Mouse (Mus musculus) neural tube, embryonic 15.5 days (tissue): Measurements from ENCODE around the gene Acap2. TPM values are rescaled to one million over a fixed set of nuclear protein-coding genes. Genes with fewer than 3 reads are reported as not detected.

Source experiments
- ATAC-seq: fragments of 200-750 bp; cut with Nextera tagmentation; 2 replicates; pipeline ENCODE4 v1.8.0; 2017; ENCODE audit warnings: mild to moderate bottlenecking, moderate TSS enrichment, moderate library complexity; ENCODE audit not compliant: low FRiP score
- H3K27ac ChIP-seq: fragments of 300-500 bp; sonication (generic); replicated peaks from 2 replicates; pipeline ENCODE4 v1.5.1; 2015; ENCODE audit warnings: mild to moderate bottlenecking, inconsistent platforms
- H3K27me3 ChIP-seq: fragments of 300-500 bp; sonication (generic); replicated peaks from 2 replicates; pipeline ENCODE4 v1.6.1; 2015; ENCODE audit warnings: inconsistent platforms
- H3K36me3 ChIP-seq: fragments of 300-500 bp; sonication (generic); 2 replicates; pipeline ENCODE4 v1.6.1; 2015; ENCODE audit warnings: inconsistent platforms
- H3K4me1 ChIP-seq: fragments of 300-500 bp; sonication (generic); 2 replicates; pipeline ENCODE4 v1.6.1; 2015; ENCODE audit warnings: inconsistent platforms
- H3K4me2 ChIP-seq: fragments of 300-500 bp; sonication (generic); 2 replicates; pipeline ENCODE4 v1.6.1; 2015; ENCODE audit warnings: inconsistent platforms, mild to moderate bottlenecking, moderate library complexity
- H3K4me3 ChIP-seq: fragments of 300-500 bp; sonication (generic); replicated peaks from 2 replicates; pipeline ENCODE4 v1.5.1; 2015; ENCODE audit warnings: mild to moderate bottlenecking, inconsistent platforms
- H3K9ac ChIP-seq: fragments of 300-500 bp; sonication (generic); replicated peaks from 2 replicates; pipeline ENCODE4 v1.6.1; 2015; ENCODE audit warnings: mild to moderate bottlenecking, inconsistent platforms
- H3K9me3 ChIP-seq: fragments of 300-500 bp; sonication (generic); replicated peaks from 2 replicates; pipeline ENCODE4 v1.6.1; 2016; ENCODE audit warnings: inconsistent platforms
- WGBS: fragments of 180-500 bp; shearing (Covaris S2); methylation state at CpG from one replicate; pipeline ENCODE4 v1.1.7; 2015; ENCODE audit warnings: mixed read lengths; 5-methylcytosine and 5-hydroxymethylcytosine counted together
- polyA plus RNA-seq: library from polyadenylated mRNA; unstranded; fragments of >200 nt; fragmentation: Nextera tagmentation; extraction: Ambion mirVana; gene quantifications from 2 replicates; pipeline ENCODE4 v1.2.1, GENCODE M21; 2015

Gene Acap2
- polyA plus RNA-seq, 1 experiment from 2014 or later, result 10.4 TPM

DNA sequence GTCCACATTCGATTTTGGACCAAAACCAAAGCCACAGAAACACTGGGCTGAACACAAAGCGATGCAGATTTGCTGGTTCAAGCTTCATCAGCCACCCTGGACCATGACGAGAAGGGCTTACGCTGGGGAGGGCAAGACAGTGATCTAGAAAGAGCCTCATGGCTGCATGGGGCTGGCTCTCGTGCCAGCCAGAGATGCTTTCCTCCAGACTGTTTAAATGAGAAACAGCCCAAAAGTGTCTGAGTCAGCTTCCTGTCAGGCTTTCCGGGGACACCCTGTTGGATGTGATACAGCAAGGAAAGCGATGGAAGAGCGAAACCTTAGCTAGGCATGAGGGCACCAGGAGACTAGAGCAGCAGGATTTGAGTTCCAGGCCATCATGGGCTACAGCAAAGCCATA lies 124.6 kb downstream of the Acap2 start:
- Histone ChIP-seq H3K9ac (no peak overlapping the region), H3K36me3 (0 out of 2 replicates have a peak, but pooled peaks cover 2% of the 10 kb centered on the region), H3K4me3 (no peak overlapping the region), H3K4me2 (no peak overlapping the region), H3K27ac (no peak overlapping the region), H3K27me3 (no peaks in the 10 kb centered on the region), H3K9me3 (no peaks in the 10 kb centered on the region), H3K4me1 (peaks cover 18% of the 10 kb centered on the region)
- ATAC-seq, result no peak
- 93% methylated on average over 8 of the region's 8 CpGs for WGBS

DNA sequence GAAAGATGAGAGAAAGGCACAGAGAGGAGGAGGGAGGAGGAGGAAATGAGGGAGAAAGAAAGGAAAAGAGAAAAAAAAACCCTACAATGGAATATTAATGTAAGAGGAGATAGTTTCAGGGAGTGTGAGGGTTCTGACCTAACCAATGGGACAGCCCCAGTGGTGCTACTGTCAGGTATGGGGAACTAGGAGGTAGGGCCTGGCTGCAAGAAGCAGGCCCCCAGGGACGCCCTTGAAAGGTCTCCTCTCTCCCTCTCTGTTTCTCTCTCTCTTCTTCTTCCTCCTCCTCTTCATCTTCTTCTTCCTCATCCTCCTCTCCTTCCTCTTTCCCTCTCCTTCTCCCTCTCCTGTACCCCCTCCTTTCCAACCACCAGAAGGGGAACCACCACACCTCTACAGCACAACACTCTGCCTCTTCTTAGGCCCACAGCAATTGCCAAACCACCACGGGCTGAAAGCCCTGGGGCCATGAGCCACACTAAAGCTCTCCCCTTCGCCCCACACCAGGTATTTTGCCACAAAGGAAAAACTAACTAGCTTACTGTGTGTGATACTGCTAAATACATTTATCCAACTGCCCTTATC lies 126.6 kb downstream of the Acap2 start:
- H3K4me1 ChIP-seq, result peaks cover 21% of the 10 kb centered on the region
- H3K9me3 ChIP-seq, result no peaks in the 10 kb centered on the region
- 83% methylated on average over 3 of the region's 3 CpGs for WGBS
- H3K27ac ChIP-seq, result no peak overlapping the region
- no peak overlapping the region for H3K4me2 ChIP-seq
- ATAC-seq, result no peak
- 0 out of 2 replicates have a peak, but pooled peaks cover 2% of the 10 kb centered on the region for H3K36me3 ChIP-seq
- H3K4me3 ChIP-seq, result no peak overlapping the region
- no peaks in the 10 kb centered on the region for H3K27me3 ChIP-seq
- H3K9ac ChIP-seq, result no peak overlapping the region

DNA sequence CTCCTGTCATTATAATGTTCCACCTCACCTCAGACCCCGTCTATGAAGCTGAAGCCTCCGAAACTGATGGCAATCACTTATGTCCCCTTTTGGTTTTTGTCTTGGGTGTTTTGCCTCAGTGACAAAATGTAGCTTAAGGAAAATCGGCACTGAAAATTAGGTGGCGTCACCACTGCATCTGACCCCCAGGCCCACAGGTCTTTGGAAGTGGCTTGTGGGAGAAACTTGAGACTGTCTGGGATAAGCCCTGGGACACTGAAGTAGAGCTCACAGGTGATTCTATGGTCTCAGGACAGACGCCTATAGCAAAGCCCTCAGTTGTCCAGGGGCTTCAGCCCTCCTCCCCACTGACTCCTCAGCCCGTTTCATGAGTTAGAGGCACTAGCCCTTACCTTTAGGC lies 129.3 kb downstream of the Acap2 start:
- no peak overlapping the region for H3K4me3 ChIP-seq
- peaks cover 16% of the 10 kb centered on the region for H3K4me1 ChIP-seq
- H3K4me2 ChIP-seq, result no peak overlapping the region
- H3K36me3 ChIP-seq, result 0 out of 2 replicates have a peak, but pooled peaks cover 2% of the 10 kb centered on the region
- H3K9me3 ChIP-seq, result no peaks in the 10 kb centered on the region
- H3K27ac ChIP-seq, result no peak overlapping the region
- no peaks in the 10 kb centered on the region for H3K27me3 ChIP-seq
- ATAC-seq, result no peak
- 86% methylated on average over 6 of the region's 6 CpGs for WGBS
- no peak overlapping the region for H3K9ac ChIP-seq

DNA sequence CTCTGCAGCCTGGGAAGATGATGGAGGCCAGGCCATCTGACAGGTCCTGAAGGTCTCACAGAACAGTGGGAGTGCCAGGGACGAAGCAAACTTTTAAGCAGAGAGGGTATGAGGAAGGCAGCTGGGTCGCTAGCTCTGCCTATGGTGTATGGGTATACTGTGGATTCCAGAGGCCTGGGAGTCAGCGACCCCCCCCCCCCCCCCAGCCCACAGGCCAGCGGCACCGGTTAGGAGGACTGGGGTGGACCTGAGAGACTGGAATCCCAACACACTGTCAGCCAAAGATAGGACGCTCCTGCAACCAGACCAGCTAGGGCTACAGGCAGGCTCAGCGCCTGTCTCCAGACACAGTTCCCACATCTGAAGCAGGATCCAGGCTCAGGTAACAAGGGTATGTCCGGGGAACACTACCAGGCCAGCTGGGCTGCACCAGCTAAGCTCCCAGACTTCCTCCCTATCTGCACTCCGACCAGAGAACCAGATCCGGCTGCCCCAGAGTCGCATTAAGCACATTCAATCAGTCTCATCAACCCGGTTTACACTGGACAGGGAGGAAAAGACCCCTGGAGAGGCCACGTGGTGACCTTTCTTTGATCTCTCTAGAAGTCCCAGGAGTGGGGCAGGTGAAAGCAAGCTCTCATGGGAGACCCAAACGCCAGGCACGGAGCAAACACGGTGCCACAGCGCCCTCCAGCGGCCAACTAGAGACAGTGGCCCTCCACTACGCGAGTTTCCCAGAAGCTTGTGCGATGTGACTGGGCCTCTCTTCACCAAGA lies 130.5 kb downstream of the Acap2 start:
- Histone ChIP-seq H3K9ac (0 out of 2 replicates have a peak overlapping the region, but pooled peaks have one; percentile 17), H3K27me3 (no peaks in the 10 kb centered on the region), H3K27ac (no peak overlapping the region), H3K36me3 (no peaks in the 10 kb centered on the region), H3K4me2 (peak overlapping the region; percentile 51), H3K4me1 (peaks cover 16% of the 10 kb centered on the region), H3K9me3 (no peaks in the 10 kb centered on the region), H3K4me3 (no peak overlapping the region; the same call in 1 of the 2 replicates)
- WGBS, result 14% methylated on average over 20 of the region's 21 CpGs
- ATAC-seq, result peak; percentile 66

DNA sequence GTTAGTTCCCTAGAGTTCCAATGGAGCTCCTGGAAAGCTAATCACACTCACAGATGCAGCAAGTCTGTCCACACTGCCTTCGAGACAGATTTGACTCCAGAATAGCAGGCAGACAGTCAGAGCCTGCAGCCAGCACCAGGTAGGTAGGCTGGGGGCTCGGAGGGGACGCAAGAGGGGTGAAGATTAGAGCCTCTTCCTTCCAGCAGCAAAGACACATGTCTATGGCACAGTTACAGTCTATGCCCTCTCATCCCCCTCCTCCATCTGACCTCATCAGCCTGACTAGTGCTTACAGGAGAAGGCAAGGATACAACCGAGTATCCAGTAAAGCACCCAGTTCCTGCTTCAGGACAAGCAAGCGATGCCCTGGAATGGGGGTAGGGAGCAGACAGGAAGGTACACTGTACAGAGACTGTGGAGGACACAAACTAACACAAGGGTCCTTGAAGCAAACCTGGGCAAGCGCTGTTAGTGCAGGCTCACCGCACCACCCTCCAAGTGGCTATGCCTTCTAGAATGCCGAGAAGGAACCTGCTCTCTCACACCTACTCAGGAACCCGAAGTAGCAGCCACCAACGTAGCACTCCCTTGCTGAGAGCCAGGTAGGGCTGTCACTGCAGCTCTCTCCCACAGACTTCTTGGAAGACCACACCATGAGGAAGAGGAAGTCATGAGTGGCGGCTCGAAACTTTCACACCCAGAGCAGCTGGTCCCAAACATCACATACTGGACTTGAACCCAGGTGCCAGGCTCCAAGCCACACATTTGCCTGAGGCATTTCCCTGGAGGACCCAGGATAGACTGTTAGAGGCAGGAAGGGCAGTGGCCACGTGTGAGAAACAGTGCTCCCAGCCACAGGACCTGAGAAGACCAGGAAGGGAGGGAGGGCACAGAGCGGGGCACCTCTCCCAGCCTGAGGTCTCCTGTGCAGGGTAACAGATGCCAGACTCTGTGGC lies 131.6 kb downstream of the Acap2 start:
- no peaks in the 10 kb centered on the region for H3K27me3 ChIP-seq
- no peak for ATAC-seq
- no peak overlapping the region for H3K9ac ChIP-seq
- H3K36me3 ChIP-seq, result no peaks in the 10 kb centered on the region
- no peak overlapping the region for H3K4me2 ChIP-seq
- 80% methylated on average over 14 of the region's 14 CpGs for WGBS
- no peak overlapping the region for H3K27ac ChIP-seq
- H3K4me3 ChIP-seq, result no peak overlapping the region
- H3K9me3 ChIP-seq, result no peaks in the 10 kb centered on the region
- H3K4me1 ChIP-seq, result peaks cover 16% of the 10 kb centered on the region

DNA sequence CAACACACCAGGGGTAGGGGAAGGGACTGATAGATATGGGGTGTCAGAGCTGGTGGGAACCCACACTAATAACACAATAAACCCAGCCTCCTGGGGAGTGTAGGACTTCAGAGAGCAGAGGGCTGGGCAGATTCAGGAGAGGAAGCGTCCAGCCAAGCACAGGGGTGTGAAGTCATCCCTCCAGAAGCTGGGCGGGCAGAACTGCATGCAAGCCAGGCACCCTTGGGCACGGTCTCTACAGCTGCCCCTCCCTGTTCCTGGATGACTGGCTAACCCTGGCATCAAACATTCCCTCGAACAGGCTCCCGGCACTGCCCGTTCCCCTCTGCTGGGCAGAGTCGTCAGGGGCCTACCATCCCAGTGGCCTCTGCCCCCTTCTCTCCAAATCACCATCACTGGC lies 132.8 kb downstream of the Acap2 start:
- H3K4me1 ChIP-seq, result peaks cover 16% of the 10 kb centered on the region
- H3K4me3 ChIP-seq, result no peak overlapping the region
- H3K27me3 ChIP-seq, result no peaks in the 10 kb centered on the region
- H3K4me2 ChIP-seq, result no peak overlapping the region
- no peak overlapping the region for H3K27ac ChIP-seq
- 86% methylated on average over 7 of the region's 7 CpGs for WGBS
- no peaks in the 10 kb centered on the region for H3K36me3 ChIP-seq
- ATAC-seq, result no peak
- H3K9me3 ChIP-seq, result no peaks in the 10 kb centered on the region
- H3K9ac ChIP-seq, result no peak overlapping the region

DNA sequence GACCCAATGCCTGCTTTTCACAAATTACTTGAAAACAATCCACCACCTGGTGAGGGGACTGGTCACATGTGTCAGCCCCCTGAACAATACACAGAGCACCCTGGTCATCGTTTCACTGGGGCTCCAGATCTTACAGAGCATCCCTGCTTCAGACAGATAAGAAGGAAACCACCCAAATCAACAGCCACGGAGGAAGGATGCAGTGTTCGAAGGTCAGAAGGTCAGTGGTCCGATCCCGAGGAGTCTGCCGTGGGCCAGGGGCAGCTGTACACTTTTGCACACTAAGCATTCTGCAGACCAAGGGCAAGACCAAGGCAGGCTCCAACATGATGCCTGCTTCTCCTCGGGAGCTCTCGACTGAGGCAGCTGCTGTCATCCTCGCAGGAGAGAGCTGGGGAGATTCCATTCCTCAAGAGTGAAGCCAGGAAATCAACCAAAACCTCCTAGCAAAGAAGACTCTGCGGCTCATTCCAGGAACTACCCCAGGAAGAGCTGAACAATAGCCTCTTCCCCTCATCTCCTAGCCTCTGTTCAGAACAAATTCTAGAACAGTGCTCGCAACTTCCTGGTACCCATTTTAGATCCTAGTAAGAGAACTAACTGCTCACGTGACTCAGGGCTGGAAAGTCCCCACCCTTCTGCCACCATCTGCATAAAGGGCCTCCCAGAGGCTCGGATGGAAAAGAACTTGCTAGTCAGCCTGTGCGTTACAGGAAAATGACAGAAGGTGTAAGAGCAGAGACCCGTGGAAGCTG lies 134.5 kb downstream of the Acap2 start:
- H3K4me2 ChIP-seq, result no peak overlapping the region
- peak overlapping the region; percentile 52 for H3K27ac ChIP-seq
- no peak for ATAC-seq
- WGBS, result 65% methylated on average over 15 of the region's 15 CpGs
- H3K9ac ChIP-seq, result no peak overlapping the region
- H3K4me3 ChIP-seq, result no peak overlapping the region
- H3K27me3 ChIP-seq, result no peaks in the 10 kb centered on the region
- no peaks in the 10 kb centered on the region for H3K9me3 ChIP-seq
- H3K4me1 ChIP-seq, result peaks cover 16% of the 10 kb centered on the region
- no peaks in the 10 kb centered on the region for H3K36me3 ChIP-seq

DNA sequence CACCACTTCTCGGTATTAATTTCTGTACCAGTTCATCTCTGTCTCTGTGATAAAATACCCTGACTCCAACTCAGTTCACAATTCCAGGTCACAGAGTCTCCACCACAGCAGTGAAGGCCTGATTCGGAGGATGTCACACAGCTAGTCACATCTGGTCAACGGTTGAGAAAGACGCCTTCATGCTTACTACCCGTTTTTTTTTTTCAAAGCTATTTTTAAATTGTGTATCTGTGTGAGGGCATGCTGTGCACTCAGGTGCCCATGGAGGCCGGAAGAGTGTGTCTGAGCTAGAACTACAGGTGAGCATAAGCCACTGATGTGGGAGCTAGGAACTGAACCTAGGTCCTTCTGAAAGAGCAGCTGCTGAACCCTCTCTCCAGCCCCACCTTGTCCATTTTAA lies 136.3 kb downstream of the Acap2 start:
- H3K9me3 ChIP-seq, result no peaks in the 10 kb centered on the region
- WGBS, result 92% methylated on average over 6 of the region's 6 CpGs
- no peak overlapping the region for H3K4me2 ChIP-seq
- no peak overlapping the region for H3K27ac ChIP-seq
- H3K9ac ChIP-seq, result no peak overlapping the region
- H3K27me3 ChIP-seq, result no peaks in the 10 kb centered on the region
- no peak for ATAC-seq
- 0 out of 2 replicates have a peak, but pooled peaks cover 3% of the 10 kb centered on the region for H3K4me1 ChIP-seq
- no peaks in the 10 kb centered on the region for H3K36me3 ChIP-seq
- H3K4me3 ChIP-seq, result no peak overlapping the region

DNA sequence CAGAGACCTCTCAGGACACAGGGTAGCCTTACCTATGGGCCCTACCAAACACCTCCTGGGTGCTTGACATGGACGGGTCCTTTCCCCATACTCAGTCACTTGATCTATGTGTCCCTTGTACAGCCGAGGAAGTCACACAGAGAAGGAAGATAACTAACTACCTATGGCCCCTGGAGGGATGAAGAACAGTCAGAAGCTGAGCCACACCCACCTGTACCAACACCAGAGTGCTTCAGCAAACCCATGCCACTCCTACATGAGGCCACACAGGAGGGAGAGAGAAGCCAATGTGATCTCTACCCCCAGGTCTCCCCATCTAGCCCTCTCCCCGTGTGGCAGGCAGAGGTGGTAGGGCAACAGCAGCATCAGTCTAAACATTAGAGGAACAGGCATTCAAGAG lies 138.1 kb downstream of the Acap2 start:
- Histone ChIP-seq H3K27me3 (no peaks in the 10 kb centered on the region), H3K36me3 (no peaks in the 10 kb centered on the region), H3K9me3 (no peaks in the 10 kb centered on the region), H3K27ac (no peak overlapping the region), H3K4me1 (peaks cover 14% of the 10 kb centered on the region), H3K4me3 (no peak overlapping the region), H3K9ac (no peak overlapping the region), H3K4me2 (no peak overlapping the region)
- 88% methylated on average over 3 of the region's 3 CpGs for WGBS
- no peak for ATAC-seq

DNA sequence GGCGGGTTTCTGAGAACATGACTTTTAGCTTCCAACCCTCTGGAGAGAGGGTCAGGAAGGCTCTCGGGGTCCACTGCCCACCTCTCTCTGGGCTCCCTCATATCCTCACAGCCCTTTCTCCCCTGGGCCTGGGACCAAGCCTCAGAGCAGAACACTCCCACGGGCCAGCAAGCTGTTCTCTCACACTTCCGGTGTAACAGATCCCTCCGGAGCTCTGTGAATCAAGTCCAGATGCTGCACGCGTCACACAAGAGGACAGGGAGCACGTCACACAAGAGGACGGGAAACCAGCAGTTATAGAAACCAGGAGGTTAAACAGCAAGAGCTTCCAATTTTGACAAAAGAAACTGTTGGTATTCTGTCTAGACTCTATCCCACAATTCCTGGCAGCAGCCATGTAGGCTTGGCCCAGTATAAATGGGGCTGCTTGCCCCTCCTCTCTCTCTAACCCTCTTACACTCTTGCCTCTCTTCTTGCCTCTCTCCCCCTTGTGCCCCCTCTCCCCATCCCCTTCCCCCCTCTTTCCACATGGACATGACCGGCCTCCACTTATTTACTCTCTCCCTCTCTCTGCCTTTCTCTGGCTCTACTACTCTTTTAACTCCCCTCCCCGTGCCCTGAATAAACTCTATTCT lies 139.7 kb downstream of the Acap2 start:
- Histone ChIP-seq H3K9me3 (no peaks in the 10 kb centered on the region), H3K9ac (no peak overlapping the region), H3K4me3 (no peak overlapping the region), H3K27me3 (no peaks in the 10 kb centered on the region), H3K4me2 (no peak overlapping the region), H3K27ac (no peak overlapping the region), H3K4me1 (peaks cover 15% of the 10 kb centered on the region), H3K36me3 (no peaks in the 10 kb centered on the region)
- WGBS, result 84% methylated on average over 11 of the region's 11 CpGs
- ATAC-seq, result no peak

DNA sequence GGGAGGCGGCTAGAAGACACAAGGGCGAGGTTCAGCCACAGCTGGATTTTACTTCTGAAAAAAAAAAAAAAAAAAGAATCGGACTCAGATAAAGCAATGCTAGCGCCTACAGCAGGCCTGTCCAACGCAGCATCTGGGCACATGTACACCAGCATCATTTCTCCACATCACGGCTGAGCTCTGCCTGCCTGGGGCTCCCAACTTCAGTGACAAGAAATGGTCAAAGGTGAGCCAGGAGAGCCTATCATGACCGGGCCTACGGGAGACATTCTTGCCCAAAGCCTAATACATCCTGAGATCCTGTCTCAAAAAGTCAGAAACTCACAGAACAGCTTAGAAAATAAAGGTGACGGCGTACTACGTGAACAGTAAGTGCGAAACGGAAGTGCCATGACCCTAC lies 140.3 kb downstream of the Acap2 start:
- Histone ChIP-seq H3K4me3 (no peak overlapping the region), H3K4me2 (no peak overlapping the region), H3K36me3 (no peaks in the 10 kb centered on the region), H3K9ac (no peak overlapping the region), H3K9me3 (no peaks in the 10 kb centered on the region), H3K4me1 (peaks cover 15% of the 10 kb centered on the region), H3K27me3 (no peaks in the 10 kb centered on the region), H3K27ac (no peak overlapping the region)
- ATAC-seq, result no peak
- WGBS, result 95% methylated on average over 13 of the region's 13 CpGs
